Mouse (Mus musculus): ENCODE measurements around the gene Cped1. TPM values are rescaled to one million over a fixed set of nuclear protein-coding genes. Genes with fewer than 3 reads are reported as not detected.

The Cped1 gene
- total and polyA plus RNA-seq, 2 experiments from 2014 or later: 2.5 to 4.4 TPM

DNA sequence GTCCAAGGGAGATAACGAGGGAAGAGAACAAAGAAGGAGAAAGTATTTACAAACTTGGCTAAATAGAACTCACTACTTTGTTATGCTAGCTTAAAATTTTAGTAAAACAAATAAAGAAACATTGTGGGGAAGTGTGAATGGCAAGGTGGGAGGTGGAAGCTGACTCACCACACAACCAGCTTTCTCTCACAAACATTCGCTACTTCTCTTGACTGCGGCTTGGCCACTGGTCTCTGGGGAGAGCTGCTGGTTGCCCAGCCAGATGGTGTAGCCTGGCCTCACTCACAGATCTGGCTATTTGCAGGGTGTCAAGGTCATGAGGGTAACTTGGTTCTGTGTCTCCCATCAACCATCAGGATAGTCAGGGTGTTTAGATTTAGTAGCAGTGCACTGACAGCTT lies 116.2 kb downstream of the Cped1 start:
- TF ChIP-seq CTCF (IDR thresholded peaks at IDR 0.05): no peak
- H3K4me3 ChIP-seq (ENCODE audit: low read depth, low read length): no peak overlapping the region
- no peaks in the 10 kb centered on the region for H3K36me3 ChIP-seq (ENCODE audit: insufficient read depth, low read length)
- 74% methylated on average over 3 of the region's 3 CpGs for WGBS
- no peak overlapping the region for H3K27ac ChIP-seq (ENCODE audit: low read depth, low read length)
- peaks cover 4% of the 10 kb centered on the region; the same call in 1 of the 2 replicates for H3K27me3 ChIP-seq (ENCODE audit: insufficient read depth, low read length)
- DNase-seq (ENCODE audit: low spot score) (no peak), ATAC-seq (ENCODE audit: low FRiP score) (no peak)
- no peak overlapping the region for H3K4me2 ChIP-seq (ENCODE audit: low read depth, low read length, poor library complexity, severe bottlenecking)
- H3K9me3 ChIP-seq (ENCODE audit: low read length): no peaks in the 10 kb centered on the region
- no peaks in the 10 kb centered on the region for H3K4me1 ChIP-seq (ENCODE audit: insufficient read depth, low read length)
- no peak overlapping the region for H3K9ac ChIP-seq (replicated peaks; ENCODE audit: low read length, poor library complexity, severe bottlenecking)

- H3K4me3 ChIP-seq (ENCODE audit: low read depth, low read length): no peak overlapping the region
Observed at GRCm38 (mm10) chr6:22102752-22103151, 117.0 kb downstream of the Cped1 start.

GRCm38 (mm10) chr6:22103713-22104112 lies 118.0 kb downstream of the Cped1 start:
- no peaks in the 10 kb centered on the region for H3K36me3 ChIP-seq (ENCODE audit: insufficient read depth, low read length)
- H3K9me3 ChIP-seq (ENCODE audit: low read length): no peaks in the 10 kb centered on the region
- no peak overlapping the region for H3K27ac ChIP-seq (ENCODE audit: low read depth, low read length)
- WGBS: 60% methylated on average over 3 of the region's 3 CpGs
- no peak overlapping the region for H3K4me2 ChIP-seq (ENCODE audit: low read depth, low read length, poor library complexity, severe bottlenecking)
- H3K4me1 ChIP-seq (ENCODE audit: insufficient read depth, low read length): no peaks in the 10 kb centered on the region
- H3K9ac ChIP-seq (replicated peaks; ENCODE audit: low read length, poor library complexity, severe bottlenecking): no peak overlapping the region
- no peak for TF ChIP-seq CTCF (IDR thresholded peaks at IDR 0.05)
- DNase-seq (ENCODE audit: low spot score) (no peak), ATAC-seq (ENCODE audit: low FRiP score) (no peak)
- no peak overlapping the region for H3K4me3 ChIP-seq (ENCODE audit: low read depth, low read length)
- H3K27me3 ChIP-seq (ENCODE audit: insufficient read depth, low read length): peaks cover 4% of the 10 kb centered on the region; the same call in 1 of the 2 replicates

More at GRCm38 (mm10) chr6:22102752-22103151, 117.0 kb downstream of the Cped1 start:
- H3K9ac ChIP-seq (replicated peaks; ENCODE audit: low read length, poor library complexity, severe bottlenecking): no peak overlapping the region
- H3K9me3 ChIP-seq (ENCODE audit: low read length): no peaks in the 10 kb centered on the region
- no peaks in the 10 kb centered on the region for H3K4me1 ChIP-seq (ENCODE audit: insufficient read depth, low read length)
- no peak overlapping the region for H3K27ac ChIP-seq (ENCODE audit: low read depth, low read length)
- TF ChIP-seq CTCF (IDR thresholded peaks at IDR 0.05): no peak
- no peak for ATAC-seq (ENCODE audit: low FRiP score)
- WGBS: 94% methylated on average over 4 of the region's 4 CpGs
- DNase-seq (ENCODE audit: low spot score): no peak
- H3K4me2 ChIP-seq (ENCODE audit: low read depth, low read length, poor library complexity, severe bottlenecking): no peak overlapping the region
- no peaks in the 10 kb centered on the region for H3K36me3 ChIP-seq (ENCODE audit: insufficient read depth, low read length)
- peaks cover 4% of the 10 kb centered on the region; the same call in 1 of the 2 replicates for H3K27me3 ChIP-seq (ENCODE audit: insufficient read depth, low read length)

GRCm38 (mm10) chr6:22104211-22104610 lies 118.5 kb downstream of the Cped1 start:
- H3K4me3 ChIP-seq (ENCODE audit: low read depth, low read length): no peak overlapping the region
- peaks cover 4% of the 10 kb centered on the region; the same call in 1 of the 2 replicates for H3K27me3 ChIP-seq (ENCODE audit: insufficient read depth, low read length)
- H3K36me3 ChIP-seq (ENCODE audit: insufficient read depth, low read length): no peaks in the 10 kb centered on the region
- H3K27ac ChIP-seq (ENCODE audit: low read depth, low read length): no peak overlapping the region
- no peak for ATAC-seq (ENCODE audit: low FRiP score)
- H3K4me1 ChIP-seq (ENCODE audit: insufficient read depth, low read length): no peaks in the 10 kb centered on the region
- DNase-seq (ENCODE audit: low spot score): peak; percentile 37
- no peak overlapping the region for H3K9ac ChIP-seq (replicated peaks; ENCODE audit: low read length, poor library complexity, severe bottlenecking)
- no peaks in the 10 kb centered on the region for H3K9me3 ChIP-seq (ENCODE audit: low read length)
- WGBS: 16% methylated on average over 8 of the region's 8 CpGs
- H3K4me2 ChIP-seq (ENCODE audit: low read depth, low read length, poor library complexity, severe bottlenecking): no peak overlapping the region
- TF ChIP-seq CTCF (IDR thresholded peaks at IDR 0.05): no peak

GRCm38 (mm10) chr6:22114079-22114478 lies 128.4 kb downstream of the Cped1 start:
- DNase-seq (ENCODE audit: low spot score) (no peak), ATAC-seq (ENCODE audit: low FRiP score) (no peak)
- Histone ChIP-seq H3K4me1 (ENCODE audit: insufficient read depth, low read length) (no peaks in the 10 kb centered on the region), H3K9me3 (ENCODE audit: low read length) (no peaks in the 10 kb centered on the region), H3K27ac (ENCODE audit: low read depth, low read length) (no peak overlapping the region), H3K4me3 (ENCODE audit: low read depth, low read length) (no peak overlapping the region), H3K4me2 (ENCODE audit: low read depth, low read length, poor library complexity, severe bottlenecking) (no peak overlapping the region), H3K27me3 (ENCODE audit: insufficient read depth, low read length) (no peaks in the 10 kb centered on the region), H3K9ac (replicated peaks; ENCODE audit: low read length, poor library complexity, severe bottlenecking) (no peak overlapping the region), H3K36me3 (ENCODE audit: insufficient read depth, low read length) (no peaks in the 10 kb centered on the region)
- TF ChIP-seq CTCF (IDR thresholded peaks at IDR 0.05): no peak
- WGBS: 94% methylated on average over 6 of the region's 6 CpGs

GRCm38 (mm10) chr6:22116679-22117078 lies 131.0 kb downstream of the Cped1 start:
- no peak overlapping the region for H3K4me2 ChIP-seq (ENCODE audit: low read depth, low read length, poor library complexity, severe bottlenecking)
- H3K4me3 ChIP-seq (ENCODE audit: low read depth, low read length): no peak overlapping the region
- no peak overlapping the region for H3K9ac ChIP-seq (replicated peaks; ENCODE audit: low read length, poor library complexity, severe bottlenecking)
- H3K27me3 ChIP-seq (ENCODE audit: insufficient read depth, low read length): no peaks in the 10 kb centered on the region
- DNase-seq (ENCODE audit: low spot score): no peak
- WGBS: 83% methylated on average over 1 of the region's 1 CpGs
- H3K4me1 ChIP-seq (ENCODE audit: insufficient read depth, low read length): no peaks in the 10 kb centered on the region
- no peak for TF ChIP-seq CTCF (IDR thresholded peaks at IDR 0.05)
- no peaks in the 10 kb centered on the region for H3K9me3 ChIP-seq (ENCODE audit: low read length)
- H3K36me3 ChIP-seq (ENCODE audit: insufficient read depth, low read length): no peaks in the 10 kb centered on the region
- no peak for ATAC-seq (ENCODE audit: low FRiP score)
- H3K27ac ChIP-seq (ENCODE audit: low read depth, low read length): no peak overlapping the region
